Mouse (Mus musculus) heart, adult 2 months (tissue): ENCODE measurements at regions not wholly inside any gene's neighbourhood (a gene's known extent, or its start where the extent isn't known, plus 50 kb on each side); places are given as distances from the start of the nearest gene placed in this dataset.

Experiments
- CTCF ChIP-seq: fragments of 200-600 bp; IDR thresholded peaks from 2 replicates; pipeline ENCODE4 v1.8.1; 2022; ENCODE audit warnings: antibody characterized with exemption, mild to moderate bottlenecking, moderate library complexity
- EP300 ChIP-seq: fragments of 200-500 bp; IDR thresholded peaks from 2 replicates; pipeline ENCODE4 v1.6.1; 2011; ENCODE audit warnings: low read depth, low read length, control low read depth; ENCODE audit not compliant: insufficient read depth
- POLR2A ChIP-seq: fragments of 200-500 bp; IDR thresholded peaks from 2 replicates; pipeline ENCODE4 v1.6.1; 2011; ENCODE audit warnings: mild to moderate bottlenecking, low read depth, low read length, control low read depth; ENCODE audit not compliant: insufficient read depth

DNA sequence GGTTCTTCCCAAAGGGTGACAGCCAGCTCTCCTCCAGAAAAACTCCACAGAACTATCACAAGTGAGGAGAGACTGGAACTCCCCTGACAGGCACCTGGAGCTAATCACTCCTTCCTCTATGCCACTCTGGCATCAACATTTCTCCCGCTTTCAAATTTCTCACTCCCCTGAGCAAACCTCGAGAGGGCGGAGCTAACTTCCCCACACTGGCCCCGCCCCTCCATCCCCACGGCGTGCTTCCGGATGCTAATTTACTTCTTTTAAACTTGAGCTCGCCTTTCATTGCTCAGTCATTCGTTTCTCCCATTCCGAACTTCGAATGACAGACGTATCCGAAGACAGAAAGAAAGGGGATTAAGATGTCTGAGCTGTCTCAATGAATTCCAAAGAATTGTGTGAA, 87.8 kb upstream of the Ado start:
- no peak for TF ChIP-seq CTCF
- TF ChIP-seq POLR2A = no peak
- TF ChIP-seq EP300 = no peak
